In genomic region chr11:35979266-35979732, GRCm38 (mm10) we compare ENCODE assay signal across 8 mouse cellular contexts. TPM values are rescaled to one million over a fixed set of nuclear protein-coding genes. Genes with fewer than 3 reads are reported as not detected.
DNase-seq lines count a peak whose midpoint lies in the region; ATAC-seq and TF ChIP-seq lines count a peak whose summit lies in the region.

No protein-coding gene starts in this region.

- WGBS in lung, adult 2 months, result 4% methylated on average over 12 of the region's 12 CpGs
- WGBS in forebrain, embryonic 12.5 days, result under 1% methylated on average over 12 of the region's 12 CpGs
- WGBS in neural tube, embryonic 14.5 days, result 4% methylated on average over 12 of the region's 12 CpGs

- peak overlapping the region; percentile 72 for H3K4me3 ChIP-seq in lung, adult 2 months (replicated peaks; ENCODE audit: extremely low read depth, low read depth, low read length)
- H3K4me3 ChIP-seq in forebrain, embryonic 12.5 days (replicated peaks), result peak overlapping the region; percentile 86
- H3K4me3 ChIP-seq in neural tube, embryonic 14.5 days (ENCODE audit: low read depth, low read length), result peak overlapping the region; percentile 60

- no peak for TF ChIP-seq CTCF in lung, adult 2 months (IDR thresholded peaks at IDR 0.05; ENCODE audit: insufficient read depth, low read length)

- no peak; the same call in 1 of the 2 replicates for ATAC-seq in forebrain, embryonic 12.5 days (ENCODE audit: low FRiP score)
- no peak for ATAC-seq in neural tube, embryonic 14.5 days (ENCODE audit: low read depth)

- H3K27ac ChIP-seq in forebrain, embryonic 12.5 days, result no peak overlapping the region
- H3K27ac ChIP-seq in neural tube, embryonic 14.5 days (ENCODE audit: low read depth, low read length), result no peak overlapping the region

- no peaks in the 10 kb centered on the region for H3K36me3 ChIP-seq in forebrain, embryonic 12.5 days (replicated peaks)
- no peaks in the 10 kb centered on the region for H3K36me3 ChIP-seq in neural tube, embryonic 14.5 days (ENCODE audit: control insufficient read depth, insufficient read depth, low read length)

- H3K4me2 ChIP-seq in forebrain, embryonic 12.5 days, result peak overlapping the region; percentile 91
- peak overlapping the region; percentile 78 for H3K4me2 ChIP-seq in neural tube, embryonic 14.5 days (ENCODE audit: low read depth, low read length)

- DNase-seq in lung, adult 2 months, result no peak
- DNase-seq in lung, postnatal 36 days, result no peak
- peak; percentile 40 for DNase-seq in kidney, postnatal 14 days
- no peak for DNase-seq in embryo, embryonic 10 days (ENCODE audit: low spot score)
- DNase-seq in thymus, postnatal 25 days, result no peak
- DNase-seq in embryo, embryonic 11 days, result no peak

- no peak for TF ChIP-seq POLR2A in lung, adult 2 months (IDR thresholded peaks at IDR 0.05; ENCODE audit: borderline replicate concordance, extremely low read depth, low read depth, low read length)

- peak overlapping the region; percentile 91 for H3K9ac ChIP-seq in forebrain, embryonic 12.5 days
- peak overlapping the region; percentile 86 for H3K9ac ChIP-seq in neural tube, embryonic 14.5 days (replicated peaks; ENCODE audit: low read depth, low read length)

- H3K4me1 ChIP-seq in lung, adult 2 months (ENCODE audit: control insufficient read depth, insufficient read depth, low read length), result peaks cover 3% of the 10 kb centered on the region; the same call in 1 of the 2 replicates
- H3K4me1 ChIP-seq in forebrain, embryonic 12.5 days, result peaks cover 38% of the 10 kb centered on the region
- peaks cover 9% of the 10 kb centered on the region; the same call in 1 of the 2 replicates for H3K4me1 ChIP-seq in neural tube, embryonic 14.5 days (ENCODE audit: control insufficient read depth, insufficient read depth, low read length)

- H3K9me3 ChIP-seq in forebrain, embryonic 12.5 days, result no peaks in the 10 kb centered on the region
- no peaks in the 10 kb centered on the region for H3K9me3 ChIP-seq in neural tube, embryonic 14.5 days (ENCODE audit: control insufficient read depth, low read length)

- peaks cover 25% of the 10 kb centered on the region for H3K27me3 ChIP-seq in forebrain, embryonic 12.5 days
- no peaks in the 10 kb centered on the region for H3K27me3 ChIP-seq in neural tube, embryonic 14.5 days (ENCODE audit: control insufficient read depth, insufficient read depth, low read length)

RNA-seq across cellular contexts. Expression of gene Wwc1, which starts 1.0 kb away (rescaled TPM):
- 97.0 and 99.9 TPM in 2 replicates for polyA plus RNA-seq in lung, adult 2 months (2012; rRNA removed)
- 6.7 and 10.3 TPM in 2 replicates for polyA plus RNA-seq in forebrain, embryonic 12.5 days (2016; fragmentation: Nextera tagmentation; extraction: Ambion mirVana)
- polyA plus RNA-seq in neural tube, embryonic 14.5 days (2014; fragmentation: Nextera tagmentation; extraction: Ambion mirVana), result 6.0 and 7.2 TPM in 2 replicates
